Mouse (Mus musculus) NIH3T3 (cell line): ENCODE results near the gene Sobp.

Experiments used
- DNase-seq: peaks from one replicate; pipeline ENCODE4 v3.0.0-alpha.2; 2012; ENCODE audit warnings: low read depth

Gene Sobp

DNA sequence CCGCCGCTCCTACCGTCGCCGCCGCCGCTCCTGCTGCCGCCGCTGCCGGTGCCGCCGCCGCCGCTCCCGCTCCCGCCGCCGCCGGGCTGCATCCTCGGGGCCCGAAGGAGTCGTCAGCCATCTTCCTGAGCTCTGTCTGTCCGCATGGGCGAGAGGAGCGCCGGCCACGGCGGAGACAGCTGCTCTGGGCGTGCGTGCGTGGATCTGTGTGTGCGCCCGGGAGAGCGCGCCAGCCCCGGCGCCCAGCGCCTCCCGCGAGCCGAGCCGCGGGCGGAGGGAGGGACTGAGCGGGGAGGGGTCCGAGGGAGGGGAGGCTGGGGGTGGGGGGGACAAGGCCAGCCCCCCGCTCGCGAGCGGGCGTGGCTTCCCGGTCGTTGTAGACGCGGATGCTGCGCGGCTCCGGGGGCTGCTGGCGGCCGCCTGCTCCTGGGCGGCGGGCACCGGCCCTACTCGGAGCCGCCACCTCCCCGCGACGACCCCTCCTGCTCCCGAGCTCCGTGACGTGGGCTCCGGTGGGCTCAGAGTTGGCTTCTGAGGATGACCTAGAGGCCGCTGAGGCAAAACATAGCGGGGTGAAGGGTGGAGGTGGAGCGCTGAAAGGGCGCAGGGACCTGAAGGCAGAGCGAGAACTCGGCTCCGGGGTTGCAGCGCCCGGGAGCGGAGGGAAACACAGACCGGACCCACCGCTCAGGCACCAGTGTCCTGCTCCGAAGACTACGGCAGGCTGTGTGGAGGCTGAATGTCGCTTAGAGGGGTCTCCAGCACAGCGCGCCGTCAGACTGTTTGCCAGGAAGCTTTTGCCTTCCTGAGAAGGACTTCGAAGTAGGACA, at the start of gene Sobp, which contains the start of gene 9030612E09Rik:
Gene Sobp, minus strand, starts transcription at position 205 of the 830 bp plus-strand sequence.
Gene 9030612E09Rik, plus strand, starts transcription at position 379 of the 830 bp plus-strand sequence.
- no peak for DNase-seq

DNA sequence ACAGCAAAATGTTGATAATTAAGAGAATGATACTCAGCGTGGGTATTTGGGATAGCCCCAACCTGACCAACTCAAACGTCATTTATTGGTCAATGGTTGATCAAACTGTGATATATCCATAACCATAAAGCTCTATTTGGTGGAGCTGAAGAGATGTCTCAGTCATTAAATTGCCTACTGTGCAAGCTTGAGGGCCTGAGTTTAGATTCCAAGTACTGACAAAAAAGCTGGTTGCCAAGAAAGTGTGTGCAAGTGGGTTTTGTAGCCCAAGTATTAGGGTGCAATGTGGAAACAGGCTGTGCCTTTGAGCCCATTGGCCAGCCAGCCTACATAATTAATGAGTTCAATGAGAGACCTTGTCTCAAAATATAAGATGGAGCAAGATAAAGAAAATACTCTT, 49.1 kb upstream of the Sobp start:
- no peak for DNase-seq

DNA sequence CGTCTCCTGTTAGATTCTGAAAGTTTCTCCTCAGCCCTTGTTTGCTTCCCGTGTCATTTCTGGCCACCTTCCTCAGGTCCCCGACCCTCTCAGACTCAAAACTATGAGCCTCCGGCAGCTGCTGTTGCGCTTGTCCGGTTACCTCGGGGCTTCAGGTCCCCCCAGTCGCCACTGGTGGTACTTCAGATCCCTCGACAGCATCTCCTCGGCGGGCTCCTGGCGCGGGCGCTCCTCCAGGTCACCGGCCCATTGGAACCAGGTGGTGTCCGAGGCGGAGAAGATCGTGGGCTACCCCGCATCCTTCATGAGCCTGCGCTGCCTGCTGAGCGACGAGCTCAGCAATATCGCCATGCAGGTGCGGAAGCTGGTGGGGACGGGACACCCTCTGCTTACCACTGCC, 47.3 kb upstream of the Sobp start:
- peak; percentile 49 for DNase-seq

DNA sequence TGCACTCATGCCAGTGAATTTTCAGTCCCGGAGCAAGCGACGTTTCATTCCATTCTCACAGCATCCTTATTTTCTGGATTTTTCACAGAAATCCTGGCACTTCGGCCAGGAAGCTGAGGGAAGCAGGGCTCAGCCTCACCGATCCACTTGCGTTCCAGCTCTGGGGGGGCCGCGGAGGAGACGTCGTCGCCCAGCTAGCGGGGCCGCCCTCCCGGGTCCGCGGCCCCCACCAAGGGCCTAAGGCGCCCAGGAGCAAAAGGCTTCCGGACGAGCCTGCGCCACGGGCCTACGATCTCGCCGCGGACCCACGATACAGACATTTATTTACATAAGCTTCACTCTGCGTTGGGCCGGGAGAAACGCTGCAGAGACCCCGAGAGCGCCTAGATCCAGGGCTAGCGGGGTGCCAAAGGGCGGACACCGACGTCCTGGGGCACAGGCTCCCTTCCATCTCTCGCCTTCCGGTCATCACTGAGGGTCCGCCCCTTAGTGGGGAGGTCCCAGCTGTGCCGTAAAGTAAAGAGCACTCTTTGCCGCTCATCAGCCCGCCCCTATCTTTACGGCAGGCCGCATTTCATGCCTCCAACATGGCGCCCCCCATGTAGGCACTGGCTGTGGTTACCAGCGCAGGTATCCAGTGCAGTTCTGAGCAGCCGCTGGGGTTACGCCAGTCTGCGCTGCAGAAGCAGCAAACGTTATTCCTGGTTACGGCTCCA, 46.7 kb upstream of the Sobp start, which contains the start of gene Pdss2:
Gene Pdss2, plus strand, starts transcription at position 577 of the 716 bp plus-strand sequence.
- peak; percentile 97 for DNase-seq

DNA sequence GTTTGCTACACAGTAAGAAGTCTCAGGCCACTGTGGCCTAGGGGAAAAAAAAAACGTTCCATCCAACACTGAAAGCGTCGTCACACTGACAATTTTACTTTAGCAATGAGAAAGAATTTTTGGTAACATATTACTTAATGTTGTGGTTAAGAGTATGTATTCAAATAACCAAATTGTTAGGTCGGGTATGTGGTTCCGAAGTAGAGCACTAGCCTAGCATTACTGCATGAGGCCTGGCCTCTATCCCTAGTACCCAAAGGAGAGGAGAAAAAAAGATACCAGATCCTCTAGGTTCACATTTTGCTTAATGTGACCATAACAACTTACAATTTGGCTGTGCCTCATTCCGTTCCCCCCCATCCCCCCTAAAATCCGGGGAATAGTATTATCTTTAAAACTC, 46.1 kb upstream of the Sobp start:
- peak; percentile 61 for DNase-seq

DNA sequence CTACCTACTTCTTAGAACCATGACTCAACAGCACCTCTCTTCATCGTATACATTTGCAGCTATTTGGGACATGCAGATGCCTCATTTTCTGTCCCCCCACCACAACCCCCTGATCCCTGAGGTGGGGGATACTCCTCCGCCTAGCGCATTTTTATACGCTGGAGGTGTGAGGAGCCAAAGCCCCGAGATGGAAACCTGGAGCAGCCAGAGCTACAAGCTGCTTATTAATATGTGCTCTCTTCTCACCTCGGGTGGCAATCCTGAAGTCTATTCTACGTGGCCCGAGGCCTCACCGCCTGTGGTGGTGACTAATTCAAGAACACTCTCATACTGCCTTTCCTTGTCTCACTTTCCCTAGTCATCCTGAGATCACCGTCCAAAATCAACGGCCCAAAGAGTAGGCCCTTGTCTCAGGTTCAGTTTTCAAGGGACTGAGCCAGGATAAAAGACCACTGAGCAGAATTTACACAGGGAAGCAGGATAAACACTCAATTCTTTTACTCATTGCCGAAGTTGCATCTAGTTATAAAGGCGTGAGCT, 43.1 kb upstream of the Sobp start:
- peak; percentile 54 for DNase-seq

DNA sequence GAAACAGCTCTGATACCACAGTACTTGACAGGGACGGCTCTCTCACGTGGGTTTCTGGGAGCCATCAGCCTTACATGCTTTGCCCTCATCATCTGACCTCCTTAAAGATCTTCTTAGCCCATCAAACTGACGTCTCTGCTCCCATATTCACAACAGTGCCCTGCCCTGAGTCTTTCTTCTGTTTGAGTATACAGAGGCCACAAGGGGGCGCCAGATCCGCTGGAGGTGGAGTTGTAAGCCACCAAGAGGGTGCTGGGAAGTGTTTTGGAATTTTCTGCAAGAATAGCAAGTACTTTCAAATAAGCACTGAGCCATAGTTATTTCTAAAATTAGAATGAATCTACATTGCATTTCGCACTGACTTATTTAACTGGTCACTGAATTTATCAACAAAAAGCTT, 37.5 kb upstream of the Sobp start:
- peak; percentile 56 for DNase-seq

DNA sequence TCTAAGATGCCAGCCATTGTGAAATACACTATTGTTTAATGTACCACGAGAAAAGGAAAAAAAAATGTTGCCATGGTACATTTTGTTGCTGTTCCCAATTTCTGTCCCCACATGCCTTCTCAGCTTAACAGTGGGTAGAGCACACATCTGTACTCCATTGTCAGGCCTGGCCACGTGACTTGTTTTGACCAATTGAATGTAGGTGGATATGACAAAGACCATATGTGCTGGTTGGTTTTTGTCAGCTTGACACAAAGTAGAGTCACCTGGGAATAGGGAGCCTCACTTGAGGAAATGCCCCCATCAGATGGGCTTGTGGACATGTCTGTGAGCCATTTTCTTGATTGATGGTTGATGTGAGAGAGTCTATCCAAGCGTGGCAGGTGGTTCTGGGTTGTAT, 29.5 kb upstream of the Sobp start:
- DNase-seq: no peak

DNA sequence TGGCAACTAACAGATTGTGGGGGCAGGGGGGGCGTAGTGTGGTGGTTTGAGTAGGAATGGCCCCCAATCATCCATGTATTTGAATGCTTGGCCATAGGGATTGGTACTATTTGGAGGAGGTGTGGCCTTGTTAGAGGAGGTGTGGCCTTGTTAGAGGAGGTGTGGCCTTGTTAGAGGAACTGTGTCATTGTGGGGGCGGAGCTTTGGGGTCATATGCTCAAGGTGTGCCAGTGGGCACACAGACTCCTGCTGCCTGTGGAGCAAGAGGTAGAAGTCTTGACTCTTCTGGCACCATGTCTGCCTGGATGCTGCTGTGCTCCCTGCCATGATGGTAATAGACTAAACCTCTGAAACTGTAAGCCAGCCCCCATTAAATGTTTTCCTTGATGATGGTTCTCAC, 25.9 kb upstream of the Sobp start:
- DNase-seq: no peak

DNA sequence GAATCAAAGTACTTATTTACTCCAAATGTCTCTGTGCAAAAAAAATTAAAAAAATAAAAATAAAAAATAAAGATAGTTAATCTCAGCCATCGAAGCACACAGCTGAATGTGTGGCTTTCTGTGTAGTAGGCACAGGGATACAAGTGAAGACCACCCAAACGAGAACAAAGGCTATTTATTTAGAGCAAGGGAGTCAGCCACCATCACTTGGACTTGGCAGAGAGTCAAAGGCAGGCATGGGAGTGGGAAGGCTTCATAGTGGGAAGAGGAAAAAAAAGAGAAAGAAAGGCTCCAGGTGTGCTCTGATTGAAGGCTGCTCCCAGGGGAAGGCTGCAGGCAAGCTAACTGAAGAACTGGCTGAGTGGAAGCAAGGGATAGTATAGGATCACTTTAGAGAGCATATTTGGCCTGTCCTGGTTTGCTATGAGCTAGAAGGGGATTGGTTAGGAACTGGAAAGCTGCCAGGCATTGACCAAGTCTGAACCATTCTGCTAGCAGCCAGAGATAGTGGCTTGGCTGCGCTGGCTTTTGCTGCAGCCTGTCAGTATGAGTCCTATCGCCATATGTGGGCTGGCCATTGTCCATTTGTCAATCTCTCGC, 6.1 kb upstream of the Sobp start:
- peak; percentile 27 for DNase-seq

DNA sequence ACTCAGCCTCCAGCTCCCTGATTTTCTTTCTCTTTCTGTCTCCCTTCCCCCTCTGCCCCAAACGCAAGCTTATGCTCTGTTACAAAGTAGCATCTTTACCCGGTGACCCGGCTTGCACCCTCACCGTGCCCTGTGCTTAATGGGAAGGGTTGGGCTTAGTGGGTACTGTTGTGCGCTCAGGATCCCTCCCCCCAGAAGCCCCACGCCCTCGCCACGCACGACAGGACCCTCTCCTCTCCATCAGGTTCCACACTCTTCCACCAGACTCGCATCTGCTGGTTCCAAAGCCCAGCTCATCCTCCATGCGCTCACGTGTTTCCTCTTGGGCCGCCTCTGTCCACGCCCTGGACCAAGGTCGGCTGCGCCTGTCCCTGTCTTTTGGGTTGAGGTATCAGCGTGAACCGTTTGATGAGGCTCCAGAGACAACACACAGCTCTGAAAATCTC, 849 bp upstream of the Sobp start:
- no peak for DNase-seq

DNA sequence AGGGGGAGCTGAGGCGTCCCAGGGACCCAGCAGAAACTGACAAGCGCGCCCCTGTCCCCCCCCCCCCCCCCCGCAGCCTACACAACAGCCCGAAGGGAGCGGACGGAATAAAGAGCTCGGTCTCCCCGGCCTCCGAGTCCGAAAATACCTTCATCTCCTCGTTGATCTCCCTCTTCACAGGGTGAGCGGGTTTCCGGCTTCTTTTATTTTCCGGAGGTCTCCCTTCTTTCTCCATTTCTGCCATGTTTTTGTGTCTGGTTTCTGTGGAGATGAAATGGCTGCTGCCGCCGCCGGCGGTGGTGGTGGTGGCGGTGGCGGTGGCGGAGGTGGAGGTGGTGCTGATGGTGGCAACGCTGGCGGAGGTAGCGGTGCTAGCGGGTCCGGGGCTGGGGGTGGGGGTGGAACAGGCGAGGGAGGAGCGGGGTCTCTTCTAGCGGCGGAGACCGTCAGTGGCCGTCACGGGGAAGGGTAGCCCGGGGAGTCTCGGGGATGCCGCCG, 453 bp downstream of the Sobp start:
- DNase-seq: no peak

DNA sequence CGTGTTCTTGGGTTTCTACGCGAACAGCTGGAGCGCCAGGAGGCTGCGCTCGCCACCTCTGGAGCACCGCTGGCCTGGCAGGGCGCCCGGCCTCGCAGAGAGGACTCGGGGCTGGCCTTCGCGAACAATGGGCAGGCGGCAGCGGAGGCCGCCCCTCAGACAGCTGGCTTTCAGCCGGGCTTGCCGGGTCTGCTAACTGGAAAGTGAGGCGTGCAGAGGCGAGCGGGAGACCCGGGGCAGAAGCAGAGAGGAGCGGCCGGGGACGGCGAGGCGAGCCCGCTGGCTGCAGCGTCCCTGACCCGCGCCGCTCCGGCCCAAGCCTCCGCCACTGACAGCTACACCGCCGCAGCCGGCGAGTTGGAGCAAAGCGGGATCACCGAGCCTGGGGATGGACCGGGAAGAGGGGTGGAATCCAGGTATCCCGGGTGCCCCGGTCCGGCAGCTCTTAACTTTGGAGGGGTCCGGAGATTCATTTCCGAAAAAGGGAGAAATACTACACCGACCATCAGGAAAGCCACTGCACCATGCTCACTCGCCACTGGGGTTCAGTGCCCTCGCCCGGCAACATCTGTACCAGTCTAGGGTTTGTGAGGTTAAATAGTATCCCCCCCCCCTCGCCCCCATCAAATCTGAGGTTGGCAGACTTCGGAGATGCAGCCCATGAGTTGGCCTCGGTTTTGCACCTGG, 1.0 kb downstream of the Sobp start:
- peak; percentile 67 for DNase-seq

DNA sequence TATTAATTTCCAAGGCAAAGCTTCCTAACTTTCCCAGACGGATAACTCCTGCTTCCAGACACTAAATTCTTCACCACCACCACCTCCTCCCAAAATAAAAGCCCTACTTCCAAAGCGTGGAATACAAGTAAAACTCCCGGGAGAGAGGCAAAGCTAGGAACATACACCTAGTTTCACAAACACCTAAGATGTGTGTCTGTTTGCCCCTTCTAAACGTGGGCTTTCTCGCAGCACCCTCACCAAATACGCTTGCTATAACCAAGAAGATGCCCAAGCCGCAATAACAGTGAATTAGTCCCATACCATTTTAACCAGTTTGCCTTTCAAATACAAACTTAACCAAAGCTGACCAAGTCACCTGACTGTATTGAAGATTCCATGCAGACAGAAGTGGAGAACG, 1.8 kb downstream of the Sobp start:
- DNase-seq: no peak

DNA sequence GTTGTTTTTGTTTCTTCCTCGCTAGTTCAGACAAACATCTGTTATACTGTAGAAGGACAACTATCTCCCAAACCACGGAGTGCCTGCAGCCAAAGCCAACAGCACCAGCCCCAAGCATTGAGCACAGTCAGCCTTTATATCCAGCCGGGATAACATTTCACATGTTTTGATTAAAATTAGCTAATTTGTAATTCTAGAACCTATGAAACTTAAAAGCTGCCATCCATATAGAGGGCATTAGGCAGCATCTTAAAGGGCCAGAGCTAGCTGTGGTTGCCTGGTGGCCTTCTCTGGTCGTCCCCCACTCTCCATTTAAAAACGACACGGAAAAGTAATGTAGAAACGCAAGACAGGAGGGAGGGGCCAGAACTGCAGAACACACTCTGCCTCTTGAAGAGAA, 2.3 kb downstream of the Sobp start:
- DNase-seq: peak; percentile 18

DNA sequence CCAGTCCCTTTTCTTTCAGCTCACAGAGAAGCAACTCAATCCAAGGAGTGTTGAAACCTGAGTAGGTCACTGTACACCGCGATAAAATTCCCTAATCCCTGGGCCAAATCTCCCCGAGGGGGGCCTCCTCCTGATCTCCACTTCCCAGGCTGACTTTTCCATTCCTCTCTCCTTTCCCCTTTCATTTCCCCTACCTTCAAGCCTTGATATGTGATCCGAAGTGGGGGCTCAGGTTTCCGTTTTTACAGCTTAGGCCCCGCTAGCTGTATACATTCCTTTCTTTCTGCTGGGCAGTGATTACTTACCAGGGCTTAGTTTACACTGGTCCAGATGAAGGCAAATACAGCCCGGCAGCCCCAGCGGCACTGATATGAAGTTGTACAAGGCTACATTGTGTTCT, 3.2 kb downstream of the Sobp start:
- peak; percentile 18 for DNase-seq

DNA sequence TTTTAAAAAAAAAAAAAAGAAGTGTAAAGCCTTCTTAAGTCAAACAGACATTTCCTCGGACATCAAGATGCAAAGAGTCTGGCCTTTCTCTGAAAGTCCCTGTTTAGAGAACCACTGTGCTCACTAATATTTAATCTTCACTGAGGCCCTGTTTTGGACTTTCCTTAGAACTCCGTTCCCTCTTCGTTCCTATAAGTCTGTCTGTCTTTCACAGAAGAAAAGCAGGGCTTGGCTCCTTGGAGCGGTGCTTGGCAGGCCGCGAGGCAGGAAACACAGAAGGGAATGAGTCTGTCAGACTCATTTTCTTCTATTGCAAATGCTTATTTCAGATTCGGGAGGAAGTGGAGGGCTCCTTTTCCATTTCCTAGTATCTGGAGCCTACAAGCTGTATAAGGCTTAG, 5.5 kb downstream of the Sobp start:
- DNase-seq: no peak

DNA sequence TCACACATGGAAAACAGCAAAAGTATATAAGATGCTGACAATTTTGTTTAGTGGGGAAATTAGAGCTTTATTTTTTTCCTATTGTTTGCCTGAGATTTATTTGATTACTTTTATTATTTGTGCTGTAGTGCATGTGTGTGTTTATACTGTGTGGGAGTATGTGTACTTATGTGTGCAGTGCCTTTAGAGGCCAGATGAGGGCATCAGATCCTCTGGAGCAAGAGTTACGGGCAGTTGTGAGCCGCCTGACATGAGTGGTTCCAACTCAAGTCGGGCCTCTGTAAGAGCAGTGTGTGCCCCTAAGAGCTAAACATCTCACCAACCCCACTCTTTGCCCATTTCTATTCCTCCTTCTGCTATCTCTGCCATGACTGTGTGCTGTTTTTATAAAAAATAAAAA, 7.5 kb downstream of the Sobp start:
- no peak for DNase-seq

DNA sequence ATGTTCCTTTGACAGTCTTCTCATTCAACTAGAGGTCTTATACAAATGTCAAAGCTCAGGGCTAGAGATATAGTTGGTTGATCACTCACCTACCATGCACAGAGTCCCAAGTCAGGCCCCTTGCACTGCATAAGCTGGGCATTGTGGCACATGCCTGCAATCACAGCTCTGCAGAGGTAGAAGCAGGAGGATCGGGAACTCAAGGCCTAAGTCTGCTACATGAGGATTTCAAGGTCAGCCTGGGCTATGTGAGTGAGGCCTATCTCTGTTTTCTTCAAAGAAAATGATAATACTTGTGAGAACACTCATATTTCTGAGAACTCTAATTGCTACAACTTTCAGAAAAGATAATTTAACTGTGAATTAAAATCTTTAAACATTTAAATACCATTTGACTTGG, 8.2 kb downstream of the Sobp start:
- no peak for DNase-seq

DNA sequence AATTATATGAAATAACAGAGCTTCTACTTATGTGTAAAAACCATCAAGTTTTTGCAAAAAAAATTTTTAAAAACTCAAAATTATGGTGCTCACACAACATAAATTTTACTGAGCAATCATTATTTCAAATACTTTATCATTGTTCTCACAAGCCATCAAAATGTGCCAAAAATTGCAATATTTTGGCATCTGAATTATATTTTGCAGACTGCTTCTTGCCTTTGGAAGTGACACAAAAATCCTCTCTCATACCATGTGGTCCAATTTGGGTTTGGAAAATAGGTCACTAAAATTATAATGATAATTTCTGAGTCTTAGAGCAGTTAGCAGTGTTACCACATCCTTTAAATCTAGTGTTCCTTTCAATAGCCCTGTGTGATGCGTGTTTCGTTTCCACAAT, 9.9 kb downstream of the Sobp start:
- no peak for DNase-seq

DNA sequence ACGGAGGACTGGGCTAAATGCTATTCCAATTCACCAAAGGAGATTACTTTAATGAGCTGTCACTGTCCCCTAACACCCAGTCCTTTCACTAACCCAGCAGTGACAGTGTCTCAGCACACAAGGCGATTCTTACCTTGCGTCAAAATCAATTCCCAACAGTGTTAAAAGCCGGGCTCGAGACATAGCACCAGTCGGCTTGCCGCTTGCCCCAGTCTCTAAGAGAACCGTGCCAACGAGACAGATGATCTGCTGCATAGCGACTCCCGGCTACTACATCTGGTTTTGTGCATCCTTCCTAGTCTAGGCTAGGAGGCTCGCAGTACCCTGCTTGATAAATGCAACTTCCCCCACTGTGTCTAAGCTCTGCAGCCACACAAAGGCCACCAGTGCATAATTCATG, 12.0 kb downstream of the Sobp start:
- DNase-seq: no peak

DNA sequence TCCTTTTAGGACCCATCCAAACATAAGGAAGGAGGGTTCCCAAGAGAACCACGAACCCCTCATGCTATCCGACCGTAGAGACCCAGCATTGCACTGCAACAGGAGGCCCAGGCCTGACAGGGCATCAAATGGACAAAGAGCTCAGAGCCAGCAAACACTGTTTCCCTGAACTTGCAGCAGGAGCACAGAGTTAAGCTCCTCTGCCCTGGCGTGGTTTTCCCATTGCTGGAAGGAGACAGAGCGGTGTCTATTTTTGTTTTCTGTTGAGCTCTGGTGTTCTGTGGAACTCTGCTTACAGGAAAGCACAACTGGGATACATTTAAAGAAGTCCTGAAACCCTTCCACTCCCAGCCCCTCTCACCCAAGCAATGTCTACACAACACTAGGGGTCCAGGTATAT, 15.0 kb downstream of the Sobp start:
- no peak for DNase-seq
